Mouse (Mus musculus) retina, postnatal 1 day (tissue): ENCODE measurements around the gene Zfp423.
"Not testable (repeated sequence)": the region's sequence is repeated elsewhere in the genome, so short reads cannot be mapped to it uniquely, and the experiment has no call there.

Experiments used
- DNase-seq: peaks from one replicate; pipeline ENCODE4 v3.0.0-alpha.2; 2012

Zfp423 gene

DNA sequence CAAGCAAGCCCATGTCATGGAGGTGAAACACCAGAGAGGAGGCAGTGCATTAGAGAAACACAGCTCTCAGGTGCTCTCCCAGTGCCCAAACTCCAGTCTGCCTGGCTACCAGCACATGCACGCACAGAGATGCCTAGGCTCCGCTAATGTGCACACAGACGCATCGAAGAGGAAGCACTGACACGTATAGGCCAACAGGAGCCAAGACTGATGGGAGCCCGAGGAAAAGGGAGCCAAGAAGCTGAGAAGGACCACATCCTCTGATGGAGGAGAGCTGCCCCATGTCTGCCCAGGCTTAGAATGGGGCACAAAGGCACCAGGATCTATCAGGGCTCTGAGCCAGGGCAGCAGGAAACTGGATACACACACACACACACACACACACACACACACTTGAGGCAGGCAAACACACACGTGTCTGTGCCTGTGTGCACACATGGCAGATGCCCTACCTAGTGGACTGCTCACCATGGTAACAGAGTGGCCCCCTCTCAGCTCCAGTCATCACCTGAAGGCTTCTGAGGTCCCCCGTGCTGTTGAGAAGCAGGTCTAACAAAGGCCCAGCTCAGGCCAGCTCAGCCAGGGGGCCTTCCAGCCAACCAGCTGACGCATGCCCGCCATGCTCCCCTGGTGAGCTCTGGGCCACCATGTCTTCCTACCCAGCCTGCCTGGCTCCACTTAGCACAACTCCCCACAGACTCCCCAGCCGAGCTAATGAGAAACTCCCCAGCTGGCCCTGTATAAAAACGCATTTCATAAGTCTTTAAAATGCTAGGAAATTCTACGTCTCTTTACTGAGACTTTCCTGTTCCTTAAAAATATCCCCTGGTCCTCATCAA lies 64.0 kb downstream of the Zfp423 start:
- DNase-seq: no peak

DNA sequence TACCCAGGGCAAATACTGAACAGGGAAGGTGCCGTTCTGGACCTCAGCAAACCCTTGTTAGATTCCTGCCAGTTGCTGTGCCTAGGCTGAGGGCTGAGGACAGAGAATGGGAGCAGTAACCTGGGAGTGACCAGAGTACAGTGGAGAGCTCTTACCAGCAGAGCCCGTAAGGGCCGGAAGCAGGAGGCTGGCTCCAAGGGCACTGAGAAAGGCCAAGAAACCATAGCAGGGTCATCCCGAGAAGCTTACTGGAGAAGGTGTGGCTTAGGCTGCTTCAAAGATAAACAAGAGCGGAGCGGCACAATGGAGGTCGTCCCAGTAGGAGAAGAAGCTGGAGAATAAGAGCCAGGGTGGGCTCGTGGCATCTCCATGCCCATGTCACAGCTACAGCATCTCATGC lies 65.1 kb downstream of the Zfp423 start:
- no peak for DNase-seq

DNA sequence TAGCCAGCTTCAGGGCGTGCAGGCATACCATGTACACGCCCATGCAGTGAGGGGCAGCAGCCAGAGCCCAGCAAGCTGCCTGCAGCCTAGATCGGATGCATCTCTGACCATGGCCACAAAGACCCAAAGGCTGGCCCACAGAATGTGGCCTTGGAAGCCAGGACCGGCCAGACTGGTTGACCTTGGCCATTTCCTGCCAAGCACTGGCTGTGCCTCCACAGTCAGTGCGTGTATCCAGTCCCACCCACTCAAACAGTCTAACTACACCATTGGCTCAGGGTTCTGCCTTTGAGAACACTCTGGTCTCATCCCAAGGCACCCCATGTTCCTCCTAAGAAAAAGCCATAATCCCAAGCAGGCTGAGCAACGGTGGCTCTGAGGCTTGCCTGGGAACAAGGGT lies 65.8 kb downstream of the Zfp423 start:
- no peak for DNase-seq

DNA sequence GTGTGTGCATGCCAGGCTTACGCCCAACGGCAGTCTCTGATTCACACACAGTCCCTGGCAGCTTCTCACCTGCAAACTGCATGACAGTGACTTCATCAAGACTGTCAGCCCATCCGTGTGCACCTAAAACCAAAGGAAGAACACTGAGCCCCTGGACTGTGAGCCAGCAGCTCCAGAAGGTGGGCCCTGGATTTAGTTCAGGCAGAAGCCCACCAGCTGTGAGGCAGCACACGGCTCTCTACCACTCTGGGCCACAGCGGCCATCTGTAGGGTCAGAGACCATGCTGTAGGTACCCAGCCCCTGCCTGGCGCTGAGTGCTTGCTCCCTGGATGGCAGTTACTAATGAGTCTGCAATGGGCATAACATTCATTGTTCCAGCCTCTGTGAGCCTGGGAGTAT lies 66.5 kb downstream of the Zfp423 start:
- DNase-seq: no peak

DNA sequence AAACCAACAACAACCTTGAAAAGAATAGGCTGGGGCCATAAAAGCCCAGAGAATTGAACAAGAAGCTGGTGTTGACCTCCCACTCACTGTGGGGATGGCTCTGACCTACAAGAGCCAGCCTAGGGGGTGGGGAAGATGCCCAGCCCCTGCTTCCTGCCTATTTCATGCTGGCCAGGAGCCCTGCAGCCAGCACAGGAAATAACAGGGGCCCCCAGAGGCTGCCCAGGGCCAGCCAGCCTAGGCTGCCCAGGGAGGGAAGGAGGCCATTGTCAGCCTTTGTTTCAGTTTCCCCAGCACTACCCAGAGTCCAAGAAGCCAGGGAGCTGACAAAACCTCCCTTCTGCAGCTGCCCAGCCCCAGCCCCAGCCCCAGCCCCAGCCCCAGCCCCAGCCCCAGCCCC lies 67.5 kb downstream of the Zfp423 start:
- DNase-seq: peak; percentile 58

DNA sequence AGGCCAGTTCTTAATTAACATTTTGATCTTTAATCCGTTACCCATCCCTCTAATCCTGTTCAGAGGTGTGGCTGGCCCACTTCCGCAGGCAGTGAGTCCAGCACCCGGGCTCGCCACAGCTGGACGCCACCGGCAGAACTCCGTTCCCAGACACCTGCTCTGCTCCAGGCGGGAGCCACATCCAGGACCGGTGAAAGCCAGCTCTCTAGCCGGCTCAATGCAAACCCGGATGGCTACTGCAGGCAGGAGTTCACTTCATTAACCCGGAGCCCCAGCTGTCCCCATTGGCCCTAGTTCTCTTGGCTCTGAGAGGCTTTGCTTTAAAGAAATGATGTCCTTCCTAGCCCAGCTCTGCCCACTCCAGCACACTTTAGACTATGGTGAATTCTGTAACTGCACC lies 71.4 kb downstream of the Zfp423 start:
- DNase-seq: peak; percentile 52

DNA sequence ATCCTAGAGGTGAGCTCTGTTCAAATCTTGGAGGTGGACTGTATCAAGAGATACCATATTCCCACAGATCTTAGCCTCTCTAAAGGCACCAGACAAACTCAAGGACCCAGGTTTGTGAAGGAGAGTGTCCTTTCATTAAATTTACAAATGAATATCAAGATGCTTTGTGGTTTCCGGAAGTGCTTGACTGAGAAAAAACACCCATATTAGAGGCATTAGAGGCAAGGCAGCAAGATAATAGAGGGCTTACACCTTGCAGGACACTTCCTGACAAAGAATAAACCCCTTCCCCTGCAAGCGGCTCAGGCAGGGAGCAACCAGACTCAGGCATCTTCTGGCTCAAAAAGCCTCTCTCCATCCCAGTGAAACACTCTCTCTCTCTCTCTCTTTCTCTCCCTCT lies 78.3 kb downstream of the Zfp423 start:
- DNase-seq: no peak

DNA sequence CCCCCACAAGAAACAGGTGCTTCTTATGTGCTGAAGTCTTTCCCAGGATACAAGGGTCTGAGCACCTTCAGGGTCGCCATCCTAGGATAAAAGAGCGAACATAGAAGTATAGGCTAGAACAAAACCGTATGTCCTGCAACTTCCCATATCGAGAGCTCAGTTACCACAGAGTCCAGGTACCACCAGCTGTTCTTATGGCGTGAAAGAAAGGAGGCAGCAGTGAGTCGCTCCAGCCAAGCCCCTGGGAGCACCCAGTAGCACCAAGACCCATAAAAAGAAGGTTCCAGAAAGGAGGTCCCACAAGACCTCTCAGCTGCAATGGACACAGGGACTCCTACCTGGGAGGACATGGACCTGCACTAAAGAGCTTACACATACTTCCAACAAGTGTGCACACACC lies 83.5 kb downstream of the Zfp423 start:
- DNase-seq: no peak

DNA sequence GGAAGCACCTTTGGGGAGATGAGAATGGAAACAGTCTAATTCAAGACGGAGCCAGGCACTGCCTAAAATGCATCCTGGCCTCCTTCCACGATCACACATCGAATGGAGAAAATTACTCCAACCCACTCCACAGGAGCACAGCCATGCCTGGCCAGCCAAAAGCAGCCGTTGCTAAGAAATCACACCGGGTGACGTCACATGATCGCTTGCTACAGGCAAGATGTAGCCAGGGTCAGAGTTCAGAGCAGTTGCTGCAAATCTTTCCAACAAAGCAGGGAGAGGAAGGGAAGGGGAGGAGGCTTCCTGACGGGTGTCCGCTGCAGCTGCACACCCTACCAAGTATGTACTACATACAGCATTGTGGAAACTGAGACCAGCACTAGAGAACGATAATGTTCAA lies 83.9 kb downstream of the Zfp423 start:
- no peak for DNase-seq

DNA sequence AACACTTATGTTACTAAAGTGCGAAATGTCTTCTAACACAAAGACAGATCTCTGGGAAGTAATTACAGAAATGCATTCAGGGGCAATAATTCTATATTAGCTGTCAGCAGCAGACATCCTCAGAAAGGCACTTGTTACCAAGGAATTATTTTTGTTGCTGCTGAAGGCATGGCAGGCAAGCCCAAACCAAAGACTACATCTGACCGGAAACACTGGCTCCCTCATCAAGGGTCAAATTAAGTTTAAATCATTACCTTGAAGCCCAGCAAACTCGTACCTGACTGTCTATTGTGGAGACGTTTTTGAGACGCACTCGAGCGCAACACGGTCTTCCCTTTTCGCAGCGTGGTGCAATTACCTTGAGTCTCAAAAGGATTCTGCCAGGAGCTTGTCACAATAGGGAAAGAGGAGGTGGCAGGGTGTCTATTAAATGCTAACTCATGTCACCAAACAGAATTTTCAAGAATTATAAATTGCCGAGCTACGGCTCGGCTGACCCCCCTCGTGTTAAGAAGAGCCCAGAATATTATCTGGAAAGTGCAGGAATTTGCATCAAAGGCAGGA lies 86.3 kb downstream of the Zfp423 start:
- peak; percentile 55 for DNase-seq

DNA sequence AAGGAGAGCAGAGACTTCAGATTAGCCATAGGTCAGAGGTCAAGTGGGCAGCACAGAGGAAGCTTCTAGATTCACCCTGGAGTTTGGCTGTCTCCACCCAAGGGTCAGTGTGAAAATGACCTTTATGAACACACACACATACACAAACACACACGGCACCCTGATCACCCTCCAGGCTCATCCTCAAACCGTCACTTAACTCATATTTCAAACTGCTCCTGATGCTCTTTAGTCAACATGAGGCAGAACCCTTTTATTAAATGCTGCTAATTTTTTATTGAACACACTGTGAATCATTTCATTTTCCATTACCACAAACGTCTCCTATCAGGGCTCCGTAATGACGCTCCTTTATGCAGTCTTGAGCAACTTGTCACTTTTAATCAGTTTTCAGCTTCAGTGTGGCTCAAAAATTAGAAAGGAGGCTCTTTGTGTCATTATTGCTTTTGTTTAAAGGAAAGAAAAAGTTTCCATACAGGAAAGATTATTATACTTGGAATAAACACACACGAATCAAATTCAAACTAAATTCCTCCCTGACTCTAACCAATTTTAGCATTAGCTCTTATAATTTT lies 87.0 kb downstream of the Zfp423 start:
- DNase-seq: peak; percentile 76

DNA sequence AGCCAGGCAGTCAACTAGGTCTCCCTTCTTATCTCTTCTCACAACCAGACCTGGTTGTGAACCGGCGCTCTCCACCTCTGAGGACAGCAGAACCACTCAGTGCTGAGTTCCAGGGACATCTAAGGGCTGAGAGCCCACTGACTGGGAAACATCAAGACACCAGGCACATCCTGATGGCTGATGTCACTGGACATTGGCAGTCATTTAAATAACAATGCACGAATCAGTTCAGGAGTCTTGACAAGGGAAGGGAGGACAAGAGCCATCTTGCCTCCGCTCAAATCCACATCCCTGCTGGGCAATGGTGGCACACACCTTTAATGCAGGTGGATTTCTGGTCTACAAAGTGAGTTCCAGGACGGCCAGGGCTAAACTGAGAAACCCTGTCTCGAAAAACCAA lies 92.8 kb downstream of the Zfp423 start:
- no peak for DNase-seq

DNA sequence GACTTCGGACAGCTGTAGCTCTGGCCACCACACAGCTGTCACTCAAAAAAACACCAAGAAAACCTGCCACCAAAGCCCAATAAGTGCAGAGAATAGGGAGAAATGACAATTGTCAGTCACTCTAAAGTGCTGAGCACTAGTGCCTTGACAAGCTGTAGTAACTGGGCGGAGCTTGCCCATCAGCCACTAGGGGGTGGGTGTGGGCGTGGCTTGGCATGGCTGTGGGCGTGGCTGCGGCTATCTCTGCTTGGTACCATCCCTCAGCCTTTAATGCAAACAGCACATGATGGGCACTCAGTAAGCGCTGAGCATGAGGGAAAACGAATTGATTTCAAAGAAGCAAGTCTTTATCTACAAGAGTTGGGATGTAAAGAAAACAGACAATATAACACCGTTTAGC lies 95.2 kb downstream of the Zfp423 start:
- no peak for DNase-seq

DNA sequence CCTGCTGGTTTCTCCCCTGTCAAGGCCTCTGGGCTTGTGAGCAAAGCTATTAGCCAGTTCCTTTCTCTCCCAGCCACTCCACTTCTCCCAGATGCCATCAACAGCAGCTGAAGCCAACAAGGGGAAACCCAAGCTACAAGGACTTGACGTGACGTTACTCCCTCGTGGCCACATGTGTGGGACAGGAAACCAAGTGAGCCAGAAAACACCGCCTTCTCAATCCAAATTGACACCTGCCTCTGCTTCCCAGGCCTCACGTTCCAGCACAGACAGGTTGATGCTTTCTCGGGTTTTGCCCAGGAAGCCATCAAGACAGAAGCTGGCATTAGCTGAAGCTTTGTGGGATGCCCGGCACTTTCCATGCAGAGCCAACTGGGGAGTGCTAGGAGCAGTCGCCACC lies 96.3 kb downstream of the Zfp423 start:
- no peak for DNase-seq

DNA sequence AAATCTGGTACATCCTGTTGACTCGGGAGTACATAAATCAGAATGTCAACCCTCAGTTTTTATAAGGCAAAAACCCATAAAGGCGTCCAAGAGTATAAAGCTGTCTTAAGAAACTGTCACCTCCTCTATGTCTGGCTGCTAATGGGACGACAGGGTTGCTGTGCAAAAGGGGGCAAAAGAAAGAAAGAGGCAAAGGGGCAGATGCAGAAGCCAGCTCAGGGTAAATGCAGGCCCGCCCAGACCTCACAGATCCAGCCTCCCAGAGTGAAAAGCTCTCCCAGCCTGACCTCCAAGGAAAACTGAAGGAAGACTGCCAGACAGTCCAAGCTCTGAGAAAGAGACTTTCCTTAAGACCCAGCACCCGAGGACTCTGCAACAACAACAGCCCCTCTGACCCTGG lies 97.7 kb downstream of the Zfp423 start:
- no peak for DNase-seq

DNA sequence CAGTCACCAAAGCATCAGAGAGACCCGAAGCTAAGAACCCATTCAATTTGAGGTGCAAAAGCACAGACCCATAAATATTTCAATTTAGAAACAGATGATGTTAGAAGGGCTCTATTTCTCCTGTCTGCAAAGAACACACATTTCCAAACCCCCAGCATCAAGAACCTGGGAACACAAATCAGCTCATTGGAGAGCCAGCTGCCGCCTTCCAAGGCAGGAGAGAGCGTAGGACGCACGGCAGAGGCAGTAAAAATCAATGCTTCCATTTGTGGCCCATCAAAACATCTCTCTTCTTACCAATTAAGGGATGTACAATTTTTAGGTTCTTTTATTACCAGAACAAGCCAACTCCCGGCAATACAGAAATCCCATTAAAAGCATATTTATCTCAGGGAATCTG lies 98.5 kb downstream of the Zfp423 start:
- no peak for DNase-seq

DNA sequence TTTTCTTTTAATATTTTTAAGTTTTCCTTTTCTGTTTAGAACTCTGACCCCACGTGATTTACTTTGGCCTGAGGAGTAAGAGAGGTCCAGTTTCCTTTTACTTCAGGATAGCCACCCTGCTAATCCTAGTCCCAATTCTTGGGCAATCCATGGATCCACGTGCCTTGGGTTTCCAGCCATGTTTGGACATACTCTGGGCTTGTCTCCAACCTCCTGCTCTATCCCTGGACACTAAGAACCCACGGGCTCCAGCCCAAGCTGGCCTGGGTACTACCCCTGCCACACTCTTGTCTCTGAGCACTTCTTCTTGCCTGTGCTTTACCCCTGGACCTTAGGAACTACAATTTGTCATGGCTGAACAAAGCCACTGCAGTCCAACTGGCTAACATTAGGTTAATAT lies 107.5 kb downstream of the Zfp423 start:
- no peak for DNase-seq

DNA sequence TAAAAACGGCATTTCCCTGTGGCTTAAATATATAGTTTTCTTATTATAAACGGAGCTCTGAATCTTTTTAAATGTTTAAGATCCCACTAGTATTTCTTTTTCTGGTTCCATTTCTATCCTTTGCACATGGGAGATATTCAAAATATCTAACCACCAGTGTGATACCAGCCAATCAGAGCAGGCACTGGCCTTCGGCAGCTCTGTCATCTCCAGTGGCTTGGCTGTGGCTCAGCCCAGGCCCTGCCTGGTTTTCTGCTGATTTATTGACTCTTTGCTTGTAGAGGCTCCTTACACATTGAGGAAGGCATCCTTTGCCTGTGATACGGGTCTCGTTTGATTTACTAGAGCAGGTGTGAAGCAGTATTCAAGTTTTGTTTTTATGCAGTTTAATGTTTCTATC lies 108.0 kb downstream of the Zfp423 start:
- DNase-seq: no peak

DNA sequence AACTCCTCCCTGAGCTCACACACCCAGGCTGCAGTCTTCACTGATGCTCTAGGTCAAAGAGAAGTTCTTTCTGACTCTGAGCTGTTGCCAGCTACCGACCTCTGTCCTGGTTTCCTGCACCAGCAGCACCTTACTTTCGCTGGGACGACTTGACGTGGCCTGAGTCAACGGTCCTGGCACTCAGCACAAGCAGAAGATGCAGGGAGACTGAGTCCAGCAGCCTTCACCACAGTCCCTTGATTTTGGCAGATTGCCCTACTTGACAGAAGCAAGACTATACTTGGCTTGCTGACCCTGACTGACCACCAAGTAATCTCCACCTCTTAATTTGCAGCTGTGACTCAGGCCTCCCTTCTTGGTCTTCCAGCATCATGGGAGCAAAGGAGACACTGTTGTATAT lies 110.6 kb downstream of the Zfp423 start:
- DNase-seq: no peak

DNA sequence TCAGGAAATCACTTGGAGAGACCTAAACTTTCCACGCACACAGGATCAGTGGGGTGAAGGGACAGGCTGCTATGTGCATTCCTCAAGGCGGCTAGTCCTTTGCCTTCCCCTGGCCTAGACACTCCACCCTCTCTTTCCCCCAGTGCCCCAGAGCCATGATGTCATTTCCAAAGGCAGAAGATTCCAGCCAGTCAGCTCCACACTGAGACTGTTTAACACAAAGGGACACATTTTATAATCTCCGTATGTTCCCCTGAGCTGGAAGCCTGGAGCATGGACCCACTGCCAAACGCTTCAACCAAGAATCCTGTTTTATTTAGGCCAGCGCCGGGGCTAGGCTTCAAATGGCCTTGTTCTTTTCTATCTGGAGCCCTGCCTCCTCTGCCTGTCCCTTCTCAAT lies 111.6 kb downstream of the Zfp423 start:
- DNase-seq: no peak

DNA sequence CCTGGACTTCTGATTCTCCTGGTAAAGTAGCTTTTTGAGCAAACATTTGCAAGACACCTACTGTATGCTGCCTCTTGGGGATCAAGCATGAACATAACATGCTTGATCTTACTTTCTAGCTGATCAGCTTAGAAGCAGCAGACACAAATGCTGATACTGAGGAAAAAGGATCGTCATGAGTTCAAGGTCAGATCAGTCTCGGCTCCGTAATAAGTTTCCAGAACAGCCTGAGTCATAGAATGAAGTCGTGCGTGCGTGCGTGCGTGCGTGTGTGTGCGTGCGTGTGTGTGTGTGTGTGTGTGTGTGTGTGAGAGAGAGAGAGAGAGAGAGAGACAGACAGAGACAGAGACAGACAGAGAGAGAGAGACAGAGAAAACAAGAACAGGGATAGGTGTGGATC lies 117.3 kb downstream of the Zfp423 start:
- not testable (repeated sequence) for DNase-seq

DNA sequence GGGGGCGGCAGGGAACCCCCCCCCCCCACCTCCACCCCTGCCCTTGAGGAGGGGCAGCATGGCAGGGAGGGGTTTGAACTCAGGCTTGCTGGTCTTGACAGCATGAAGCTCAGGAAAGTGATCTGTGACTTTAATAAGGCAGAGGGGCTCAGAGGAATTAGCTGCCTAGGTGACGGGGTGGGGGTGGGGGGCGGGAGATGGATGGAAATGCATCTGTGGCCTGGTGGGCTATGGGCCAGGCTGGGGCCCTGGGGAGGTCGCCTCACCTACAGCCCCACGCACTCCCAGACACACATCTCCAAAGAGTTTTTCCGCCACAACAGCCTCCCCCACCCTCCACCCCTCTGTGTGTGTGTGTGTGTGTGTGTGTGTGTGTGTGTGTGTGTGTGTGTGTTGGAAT lies 122.1 kb downstream of the Zfp423 start:
- no peak for DNase-seq

DNA sequence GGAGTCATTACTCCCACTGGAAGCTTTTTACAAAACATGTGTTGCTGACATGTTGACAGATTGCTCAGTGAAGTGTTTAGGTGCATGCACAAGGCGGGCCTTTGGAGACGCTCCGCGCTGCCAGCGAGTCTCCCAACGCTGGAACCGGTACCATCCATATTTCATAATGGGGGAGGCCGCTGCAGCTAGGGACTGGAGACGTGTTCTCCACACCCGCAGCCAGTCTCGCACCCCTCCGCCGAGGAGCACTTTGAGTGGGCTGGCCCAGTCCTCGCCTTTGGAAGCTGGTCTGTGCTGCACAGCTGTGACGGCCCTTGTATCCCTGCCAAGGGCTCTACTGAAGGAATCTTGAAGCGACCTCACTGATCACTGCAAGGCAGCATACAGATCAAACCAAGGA lies 122.5 kb downstream of the Zfp423 start:
- peak; percentile 96 for DNase-seq

DNA sequence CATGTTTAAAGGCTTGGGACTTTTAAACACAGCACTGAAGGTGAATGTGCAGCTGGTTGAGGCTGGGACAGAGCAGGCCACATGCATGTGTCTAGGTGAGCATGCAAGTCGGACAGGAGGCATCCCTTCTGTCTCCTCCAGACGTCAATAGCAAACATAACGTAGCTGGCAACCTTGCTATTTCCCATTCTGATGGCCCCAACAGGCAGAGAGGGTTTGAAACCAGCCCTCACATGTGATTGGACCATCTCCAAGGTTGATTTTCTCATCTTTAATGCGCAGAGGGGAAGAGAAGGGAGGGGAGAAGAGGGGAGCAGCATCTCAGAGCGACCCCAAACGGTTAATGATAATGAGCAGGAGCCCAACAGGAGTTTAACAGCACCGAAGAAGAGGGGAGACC lies 123.5 kb downstream of the Zfp423 start:
- DNase-seq: no peak

DNA sequence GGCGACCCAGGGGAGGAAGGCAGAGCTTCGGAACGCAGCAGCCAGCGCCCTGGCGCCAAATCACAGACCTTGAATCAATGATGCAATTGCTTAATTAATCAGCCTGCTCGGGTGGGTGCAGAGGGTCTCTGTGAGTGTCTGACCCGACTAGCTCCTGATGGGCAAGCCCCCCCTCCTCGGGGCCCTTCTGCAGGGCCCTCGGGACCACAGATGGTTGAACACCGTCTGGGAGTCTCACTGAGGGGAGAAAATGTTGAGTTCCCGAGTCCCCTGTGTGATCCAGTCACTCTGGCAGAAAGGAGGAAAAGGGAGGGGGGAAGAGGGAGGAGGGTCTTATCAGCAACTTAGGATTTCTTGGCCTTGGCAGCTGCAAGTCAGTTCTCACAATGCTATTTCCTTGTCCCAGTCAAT lies 124.0 kb downstream of the Zfp423 start:
- DNase-seq: peak; percentile 64
